Mouse (Mus musculus) midbrain, embryonic 14.5 days (tissue): ENCODE data around the gene Ppp1r12b. TPM values are rescaled to one million over a fixed set of nuclear protein-coding genes. Genes with fewer than 3 reads are reported as not detected.

Source experiments
- ATAC-seq: fragments of 200-750 bp; cut with Nextera tagmentation; 2 replicates; pipeline ENCODE4 v1.8.0; 2017; ENCODE audit warnings: moderate number of reproducible peaks, moderate library complexity; ENCODE audit not compliant: low FRiP score, low TSS enrichment
- DNase-seq: peaks from one replicate; pipeline ENCODE4 v3.0.0-alpha.2; 2015
- H3K27ac ChIP-seq: fragments of 300-500 bp; sonication (generic); replicated peaks from 2 replicates; pipeline ENCODE4 v1.5.1; 2014; ENCODE audit warnings: mild to moderate bottlenecking, low read depth, low read length, moderate library complexity
- H3K27me3 ChIP-seq: fragments of 300-500 bp; sonication (generic); 2 replicates; pipeline ENCODE4 v1.6.1; 2014; ENCODE audit warnings: low read length, control low read depth, mixed read lengths; ENCODE audit not compliant: control insufficient read depth, insufficient read depth
- H3K36me3 ChIP-seq: fragments of 300-500 bp; sonication (generic); 2 replicates; pipeline ENCODE4 v1.6.1; 2014; ENCODE audit warnings: low read length, control low read depth; ENCODE audit not compliant: control insufficient read depth, insufficient read depth
- H3K4me1 ChIP-seq: fragments of 300-500 bp; sonication (generic); 2 replicates; pipeline ENCODE4 v1.6.1; 2014; ENCODE audit warnings: mild to moderate bottlenecking, antibody characterized with exemption, low read length, control low read depth; ENCODE audit not compliant: control insufficient read depth, insufficient read depth
- H3K4me2 ChIP-seq: fragments of 300-500 bp; sonication (generic); 2 replicates; pipeline ENCODE4 v1.6.1; 2014; ENCODE audit warnings: mild to moderate bottlenecking, low read length, moderate library complexity
- H3K4me3 ChIP-seq: fragments of 300-500 bp; sonication (generic); replicated peaks from 2 replicates; pipeline ENCODE4 v1.5.1; 2014; ENCODE audit warnings: low read depth, low read length
- H3K9ac ChIP-seq: fragments of 300-500 bp; sonication (generic); replicated peaks from 2 replicates; pipeline ENCODE4 v1.6.1; 2014; ENCODE audit warnings: mild to moderate bottlenecking, low read length, moderate library complexity
- H3K9me3 ChIP-seq: fragments of 300-500 bp; sonication (generic); 2 replicates; pipeline ENCODE4 v1.6.1; 2016; ENCODE audit warnings: low read length, control low read depth, mixed read lengths; ENCODE audit not compliant: control insufficient read depth
- WGBS: fragments of 180-500 bp; shearing (Covaris S2); extraction: QIAGEN DNeasy Blood & Tissue Kit; methylation state at CpG from one replicate; pipeline ENCODE4 v1.1.7; 2014; 5-methylcytosine and 5-hydroxymethylcytosine counted together
- polyA plus RNA-seq: library from polyadenylated mRNA; unstranded; fragments of >200 nt; fragmentation: Nextera tagmentation; extraction: Ambion mirVana; gene quantifications from 2 replicates; pipeline ENCODE4 v1.2.1, GENCODE M21; 2014

The Ppp1r12b gene
- polyA plus RNA-seq, 1 experiment from 2014 or later, result 14.5 TPM

- Histone ChIP-seq H3K27me3 (peaks cover 9% of the 10 kb centered on the region; the same call in 1 of the 2 replicates), H3K4me3 (no peak overlapping the region), H3K27ac (no peak overlapping the region), H3K9ac (no peak overlapping the region), H3K36me3 (no peaks in the 10 kb centered on the region), H3K4me2 (no peak overlapping the region), H3K4me1 (peaks cover 9% of the 10 kb centered on the region; the same call in 1 of the 2 replicates), H3K9me3 (no peaks in the 10 kb centered on the region)
- WGBS, result 58% methylated on average over 8 of the region's 8 CpGs
- ATAC-seq, result no peak
- no peak for DNase-seq
These were observed 36.4 kb upstream of the Ppp1r12b start for GRCm38 (mm10) chr1:134992046-134992645.

DNA sequence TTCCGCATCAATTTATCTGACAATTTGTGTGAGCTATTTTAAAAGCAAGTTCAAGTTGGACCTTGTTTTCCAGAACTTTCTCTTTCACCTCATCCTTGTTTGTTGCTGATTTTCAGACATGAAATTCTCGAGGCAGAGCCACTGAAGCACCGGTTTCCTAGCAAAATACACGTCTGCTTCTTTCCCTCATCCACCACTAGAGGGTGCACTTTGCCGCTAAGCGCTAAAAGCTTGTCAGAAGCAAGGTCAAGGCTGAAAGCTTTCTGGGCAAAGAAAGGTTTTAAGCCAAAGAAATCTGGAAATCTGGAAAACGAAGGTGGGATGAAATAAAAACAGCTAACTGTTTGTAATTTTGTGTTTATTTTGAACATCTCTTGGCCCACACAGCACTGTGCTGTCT, 33.6 kb upstream of the Ppp1r12b start:
- H3K4me1 ChIP-seq, result peaks cover 7% of the 10 kb centered on the region; the same call in 1 of the 2 replicates
- H3K4me3 ChIP-seq, result no peak overlapping the region
- no peaks in the 10 kb centered on the region for H3K36me3 ChIP-seq
- no peak overlapping the region for H3K9ac ChIP-seq
- 8% methylated on average over 7 of the region's 7 CpGs for WGBS
- no peak overlapping the region for H3K27ac ChIP-seq
- H3K9me3 ChIP-seq, result no peaks in the 10 kb centered on the region
- H3K4me2 ChIP-seq, result no peak overlapping the region
- ATAC-seq (no peak), DNase-seq (peak; percentile 96)
- peaks cover 9% of the 10 kb centered on the region; the same call in 1 of the 2 replicates for H3K27me3 ChIP-seq

DNA sequence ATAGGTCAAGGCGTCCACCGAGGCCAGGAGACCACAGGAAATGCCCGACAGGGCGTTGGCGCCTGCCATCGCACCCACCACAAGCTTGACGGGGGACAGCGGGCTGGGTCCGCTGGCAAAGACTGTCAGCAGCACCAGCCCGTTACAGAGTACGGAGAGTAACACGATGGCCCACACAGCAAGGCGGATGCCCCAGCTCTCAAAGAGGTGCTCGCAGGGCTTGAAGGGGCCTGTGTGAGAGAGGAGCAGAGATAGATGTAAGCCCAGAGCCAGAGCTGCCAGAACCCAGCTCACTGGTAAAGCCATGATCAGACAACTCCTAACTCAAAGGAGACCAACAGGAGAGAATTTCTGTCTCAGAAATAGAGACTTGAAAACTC, 32.2 kb upstream of the Ppp1r12b start:
- H3K4me1 ChIP-seq, result peaks cover 7% of the 10 kb centered on the region; the same call in 1 of the 2 replicates
- peak overlapping the region; percentile 53 for H3K9ac ChIP-seq
- peak overlapping the region; percentile 80 for H3K4me2 ChIP-seq
- H3K4me3 ChIP-seq, result peak overlapping the region; percentile 39
- ATAC-seq (peak; percentile 31; the same call in 1 of the 2 replicates), DNase-seq (peak; percentile 32)
- H3K9me3 ChIP-seq, result no peaks in the 10 kb centered on the region
- 5% methylated on average over 14 of the region's 14 CpGs for WGBS
- H3K27me3 ChIP-seq, result peaks cover 9% of the 10 kb centered on the region; the same call in 1 of the 2 replicates
- H3K27ac ChIP-seq, result no peak overlapping the region
- no peaks in the 10 kb centered on the region for H3K36me3 ChIP-seq

GRCm38 (mm10) chr1:134987173-134987961, 31.6 kb upstream of the Ppp1r12b start:
- Histone ChIP-seq H3K27ac (no peak overlapping the region), H3K4me1 (peaks cover 7% of the 10 kb centered on the region; the same call in 1 of the 2 replicates), H3K4me2 (peak overlapping the region; percentile 80), H3K27me3 (peaks cover 9% of the 10 kb centered on the region; the same call in 1 of the 2 replicates), H3K36me3 (no peaks in the 10 kb centered on the region), H3K9ac (peak overlapping the region; percentile 53), H3K4me3 (peak overlapping the region; percentile 39), H3K9me3 (no peaks in the 10 kb centered on the region)
- DNase-seq (peak; percentile 88), ATAC-seq (peak; percentile 76)
- WGBS, result 30% methylated on average over 48 of the region's 48 CpGs

- H3K9me3 ChIP-seq, result no peaks in the 10 kb centered on the region
- H3K4me1 ChIP-seq, result no peaks in the 10 kb centered on the region
- ATAC-seq, result no peak
- no peaks in the 10 kb centered on the region for H3K27me3 ChIP-seq
- peak; percentile 57 for DNase-seq
- H3K4me3 ChIP-seq, result no peak overlapping the region
- WGBS, result 65% methylated on average over 1 of the region's 1 CpGs
- no peak overlapping the region for H3K4me2 ChIP-seq
- peaks cover 18% of the 10 kb centered on the region for H3K36me3 ChIP-seq
- H3K27ac ChIP-seq, result no peak overlapping the region
- H3K9ac ChIP-seq, result no peak overlapping the region
These were observed 17.2 kb upstream of the Ppp1r12b start for GRCm38 (mm10) chr1:134972920-134973319.

DNA sequence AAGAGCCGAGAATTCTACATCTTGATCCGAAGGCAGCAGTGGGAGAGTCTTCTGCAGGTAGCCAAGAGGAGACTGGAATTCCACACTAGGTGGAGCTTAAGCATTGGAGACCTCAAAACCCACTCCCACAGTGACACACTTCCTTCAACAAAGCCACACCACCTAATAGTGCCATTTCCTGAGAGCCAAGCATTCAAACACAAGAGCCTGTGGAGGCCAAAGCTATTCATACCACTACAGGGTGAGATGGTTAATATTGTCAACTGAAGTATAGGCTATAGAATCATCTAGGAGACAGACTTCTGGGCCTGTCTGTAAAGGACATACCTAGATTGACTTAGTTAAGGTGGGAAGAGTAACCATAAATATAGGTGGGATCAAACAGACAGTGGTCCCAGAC, 9.7 kb upstream of the Ppp1r12b start:
- Histone ChIP-seq H3K27ac (no peak overlapping the region), H3K36me3 (peaks cover 7% of the 10 kb centered on the region; the same call in 1 of the 2 replicates), H3K27me3 (peaks cover 6% of the 10 kb centered on the region; the same call in 1 of the 2 replicates), H3K9me3 (no peaks in the 10 kb centered on the region), H3K9ac (no peak overlapping the region), H3K4me1 (0 out of 2 replicates have a peak, but pooled peaks cover 7% of the 10 kb centered on the region), H3K4me2 (no peak overlapping the region), H3K4me3 (no peak overlapping the region)
- ATAC-seq, result no peak
- 94% methylated on average over 2 of the region's 2 CpGs for WGBS
- no peak for DNase-seq

GRCm38 (mm10) chr1:134962821-134963220, 7.1 kb upstream of the Ppp1r12b start:
- peak overlapping the region; percentile 52 for H3K4me3 ChIP-seq
- peak; percentile 53 for DNase-seq
- WGBS, result 3% methylated on average over 11 of the region's 11 CpGs

DNA sequence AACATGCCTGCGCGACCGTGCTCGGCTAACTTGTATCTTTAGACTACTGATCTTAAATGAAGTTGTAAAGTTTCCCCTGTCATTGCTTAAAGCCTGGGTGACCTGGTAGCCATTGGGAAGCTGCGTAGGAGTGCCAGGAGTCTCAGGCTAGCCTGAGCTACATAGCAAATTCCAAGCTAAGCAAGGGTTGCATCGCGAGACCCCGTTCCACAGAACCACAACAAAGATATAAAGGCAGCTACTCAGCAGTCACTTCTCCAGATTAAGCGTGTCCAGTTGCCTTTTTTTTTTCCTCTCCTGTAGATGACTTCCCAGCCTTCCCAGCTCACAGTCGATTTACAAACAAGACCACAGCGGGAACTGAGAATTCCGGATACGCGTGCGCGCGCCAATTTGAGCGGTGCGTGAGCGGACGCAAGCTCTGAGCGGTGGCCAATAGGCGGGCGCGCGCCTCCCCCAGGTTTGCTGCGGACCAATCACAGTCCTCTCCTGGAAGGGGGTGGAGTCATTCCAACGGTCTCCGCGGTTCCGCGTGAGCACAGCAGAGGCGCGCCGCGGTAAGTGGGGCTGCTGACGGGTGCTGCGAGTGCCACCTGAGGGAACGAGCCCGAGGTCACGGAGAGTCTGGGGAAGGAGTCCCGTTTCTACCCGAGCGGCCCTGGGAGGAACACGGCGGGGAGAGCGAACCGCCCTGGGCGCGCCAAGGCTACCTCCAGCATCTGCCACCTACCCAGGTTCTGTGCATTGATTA, 6.5 kb upstream of the Ppp1r12b start, which contains the start of gene Ube2t:
TSS of gene Ube2t (plus strand) at position 513 of the 751 bp plus-strand sequence.
- 2% methylated on average over 50 of the region's 50 CpGs for WGBS
- Histone ChIP-seq H3K4me2 (peak within 1 kb of the TSS; percentile 56), H3K4me1 (0 out of 2 replicates have a peak, but pooled peaks cover 7% of the 10 kb centered on the region), H3K27me3 (peaks cover 6% of the 10 kb centered on the region; the same call in 1 of the 2 replicates), H3K4me3 (peak within 1 kb of the TSS; percentile 52), H3K27ac (no peak within 1 kb of the TSS), H3K36me3 (no peaks in the 10 kb centered on the region), H3K9ac (peak within 1 kb of the TSS; percentile 36), H3K9me3 (no peaks in the 10 kb centered on the region)
- peak; percentile 99 for ATAC-seq
- peak; percentile 98 for DNase-seq

More at GRCm38 (mm10) chr1:134962821-134963220, 7.1 kb upstream of the Ppp1r12b start:
- H3K4me2 ChIP-seq, result peak overlapping the region; percentile 56
- 0 out of 2 replicates have a peak, but pooled peaks cover 7% of the 10 kb centered on the region for H3K4me1 ChIP-seq
- H3K27ac ChIP-seq, result no peak overlapping the region
- H3K27me3 ChIP-seq, result peaks cover 6% of the 10 kb centered on the region; the same call in 1 of the 2 replicates
- ATAC-seq, result no peak
- H3K9ac ChIP-seq, result peak overlapping the region; percentile 36
- no peaks in the 10 kb centered on the region for H3K9me3 ChIP-seq
- H3K36me3 ChIP-seq, result no peaks in the 10 kb centered on the region
